8 mouse cellular contexts compared by ENCODE assay signal in genomic region chr8:122675596-122676420, GRCm38 (mm10). TPM values are rescaled to one million over a fixed set of nuclear protein-coding genes. Genes with fewer than 3 reads are reported as not detected.
DNase-seq lines count a peak whose midpoint lies in the region; ATAC-seq and TF ChIP-seq lines count a peak whose summit lies in the region.

No protein-coding gene starts in this region.

- H3K36me3 ChIP-seq in hindbrain, embryonic 10.5 days, result no peaks in the 10 kb centered on the region
- no peaks in the 10 kb centered on the region for H3K36me3 ChIP-seq in midbrain, embryonic 15.5 days (replicated peaks)

- peak overlapping the region; percentile 84 for H3K9ac ChIP-seq in midbrain, embryonic 15.5 days

- intact Hi-C loops in left cerebral cortex, adult 2 months (cut with DNase I), result loop anchor here (2.0 kb wide), 1 partner anchor 75 kb away; no protein-coding TSS in a partner anchor

- WGBS in hindbrain, embryonic 10.5 days, result 83% methylated on average over 17 of the region's 17 CpGs
- 54% methylated on average over 17 of the region's 17 CpGs for WGBS in midbrain, embryonic 15.5 days

- no peaks in the 10 kb centered on the region for H3K9me3 ChIP-seq in hindbrain, embryonic 10.5 days
- no peaks in the 10 kb centered on the region for H3K9me3 ChIP-seq in midbrain, embryonic 15.5 days

- TF ChIP-seq CTCF in left cerebral cortex, adult 2 months (IDR thresholded peaks at IDR 0.05), result no peak

- DNase-seq in left cerebral cortex, adult 2 months (ENCODE audit: extremely low spot score in 1 of 2, low spot score in 2 of 2), result peak in 1 of 2 experiments; percentile 48
- no peak for DNase-seq in left cerebral cortex, adult 11 months (ENCODE audit: low spot score)
- peak; percentile 54 to 61 for DNase-seq in cerebellum, postnatal 36 days
- DNase-seq in hindbrain, embryonic 10.5 days (ENCODE audit: low spot score), result no peak
- no peak for DNase-seq in layer of hippocampus, adult 9-10 months (ENCODE audit: low spot score)
- DNase-seq in layer of hippocampus, postnatal 25 days (ENCODE audit: extremely low spot score in 1 of 2, low spot score in 1 of 2), result no peak

- H3K4me1 ChIP-seq in hindbrain, embryonic 10.5 days (replicated peaks), result peaks cover 70% of the 10 kb centered on the region
- H3K4me1 ChIP-seq in midbrain, embryonic 15.5 days, result peaks cover 87% of the 10 kb centered on the region

- H3K27me3 ChIP-seq in hindbrain, embryonic 10.5 days (ENCODE audit: insufficient read depth, poor library complexity, severe bottlenecking), result peaks cover 100% of the 10 kb centered on the region
- H3K27me3 ChIP-seq in midbrain, embryonic 15.5 days (replicated peaks), result no peaks in the 10 kb centered on the region

- peak overlapping the region; percentile 77 for H3K4me2 ChIP-seq in midbrain, embryonic 15.5 days

- H3K27ac ChIP-seq in left cerebral cortex, adult 2 months, result peak overlapping the region; percentile 95
- peak overlapping the region; percentile 89 for H3K27ac ChIP-seq in hindbrain, embryonic 10.5 days
- H3K27ac ChIP-seq in midbrain, embryonic 15.5 days, result peak overlapping the region; percentile 95

- H3K4me3 ChIP-seq in left cerebral cortex, adult 2 months, result peak overlapping the region; percentile 74
- peak overlapping the region; percentile 74; the same call in 1 of the 2 replicates for H3K4me3 ChIP-seq in hindbrain, embryonic 10.5 days
- H3K4me3 ChIP-seq in midbrain, embryonic 15.5 days, result peak overlapping the region; percentile 88

- no peak for ATAC-seq in midbrain, embryonic 15.5 days (replicated peaks)
- ATAC-seq in CD4-positive, CD25-positive, alpha-beta regulatory T cell, adult 4 months, result no peak

RNA-seq across cellular contexts. Expression of gene Cbfa2t3, which starts 23.1 kb away (rescaled TPM):
- 10 to 100 TPM; 32.8 to 48.8 TPM for total RNA-seq in left cerebral cortex, adult 2 months (2021)
- polyA plus RNA-seq in hindbrain, embryonic 10.5 days (2016; fragmentation: Nextera tagmentation; extraction: Ambion mirVana), result 2.2 and 5.4 TPM in 2 replicates
- 20.2 and 21.4 TPM in 2 replicates for polyA plus RNA-seq in midbrain, embryonic 15.5 days (2015; fragmentation: Nextera tagmentation; extraction: Ambion mirVana)
- polyA plus RNA-seq in CD4-positive, CD25-positive, alpha-beta regulatory T cell, adult 4 months (2017; shearing (Covaris generic)), result under 1 TPM in 1 of 2 experiments, not detected in 1; 0.25 TPM
- 10 to 100 TPM; 40.0 to 43.6 TPM for total RNA-seq in layer of hippocampus, postnatal 25 days (2021)

RNA-seq across cellular contexts. Expression of gene Pabpn1l, which starts 53.3 kb away (rescaled TPM):
- total RNA-seq in left cerebral cortex, adult 2 months (2021), result not detected
- polyA plus RNA-seq in hindbrain, embryonic 10.5 days (2016; fragmentation: Nextera tagmentation; extraction: Ambion mirVana), result not detected in 2 replicates
- polyA plus RNA-seq in midbrain, embryonic 15.5 days (2015; fragmentation: Nextera tagmentation; extraction: Ambion mirVana), result not detected in 2 replicates
- polyA plus RNA-seq in CD4-positive, CD25-positive, alpha-beta regulatory T cell, adult 4 months (2017; shearing (Covaris generic)), result not detected
- under 1 TPM in 1 of 2 experiments, not detected in 1; 0.45 TPM for total RNA-seq in layer of hippocampus, postnatal 25 days (2021)

Comparison
In these comparisons a context has a peak if more than half of its experiments do, and no peak if none do; other contexts are left out.
1. DNase-seq: peak in cerebellum, postnatal 36 days (2 of 2); none in left cerebral cortex, adult 11 months (single experiment), hindbrain, embryonic 10.5 days (single experiment), layer of hippocampus, adult 9-10 months (single experiment) and layer of hippocampus, postnatal 25 days (0 of 2).
2. Peak in every context shown above with its lines, with median percentiles within 50 percentile points of each other: H3K27ac ChIP-seq and H3K4me3 ChIP-seq.